Mouse (Mus musculus): Measurements from ENCODE around the gene Ap3b1. TPM values are rescaled to one million over a fixed set of nuclear protein-coding genes. Genes with fewer than 3 reads are reported as not detected.

The Ap3b1 gene
- polyA plus RNA-seq, 1 experiment from 2014 or later = 28.4 TPM

DNA sequence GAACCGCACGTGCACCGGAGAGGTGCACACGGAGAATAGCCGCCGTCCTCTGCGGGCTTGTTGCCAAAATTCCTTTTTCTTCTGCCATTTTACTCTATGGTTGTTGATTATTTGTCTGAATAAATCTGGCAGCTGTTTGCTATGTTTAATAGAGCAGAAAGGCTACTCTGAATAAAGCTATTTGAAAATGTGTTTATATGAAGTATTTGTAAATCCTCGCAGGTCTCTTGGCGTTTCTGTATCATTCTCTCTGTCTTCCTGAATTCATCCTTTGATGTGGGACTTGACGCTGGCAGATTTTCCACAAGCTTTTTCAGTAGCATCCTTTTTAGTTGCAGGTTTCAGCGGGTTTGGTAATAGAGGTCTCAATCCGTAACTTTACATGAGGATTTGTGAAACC lies 185.5 kb downstream of the Ap3b1 start:
- Histone ChIP-seq H3K27ac (replicated peaks; ENCODE audit: low read depth, low read length) (no peak overlapping the region), H3K36me3 (ENCODE audit: control insufficient read depth, insufficient read depth, low read length) (no peaks in the 10 kb centered on the region), H3K27me3 (ENCODE audit: control insufficient read depth, insufficient read depth, low read length) (peaks cover 7% of the 10 kb centered on the region; the same call in 1 of the 2 replicates), H3K4me1 (ENCODE audit: control insufficient read depth, insufficient read depth, low read length) (peaks cover 7% of the 10 kb centered on the region), H3K4me3 (replicated peaks; ENCODE audit: low read depth, low read length) (no peak overlapping the region), H3K4me2 (ENCODE audit: low read length) (no peak overlapping the region), H3K9me3 (ENCODE audit: control insufficient read depth, low read length) (no peaks in the 10 kb centered on the region), H3K9ac (replicated peaks; ENCODE audit: low read length) (no peak overlapping the region)
- WGBS = 64% methylated on average over 12 of the region's 12 CpGs
- ATAC-seq (ENCODE audit: low FRiP score, low TSS enrichment) (no peak), DNase-seq (no peak)

DNA sequence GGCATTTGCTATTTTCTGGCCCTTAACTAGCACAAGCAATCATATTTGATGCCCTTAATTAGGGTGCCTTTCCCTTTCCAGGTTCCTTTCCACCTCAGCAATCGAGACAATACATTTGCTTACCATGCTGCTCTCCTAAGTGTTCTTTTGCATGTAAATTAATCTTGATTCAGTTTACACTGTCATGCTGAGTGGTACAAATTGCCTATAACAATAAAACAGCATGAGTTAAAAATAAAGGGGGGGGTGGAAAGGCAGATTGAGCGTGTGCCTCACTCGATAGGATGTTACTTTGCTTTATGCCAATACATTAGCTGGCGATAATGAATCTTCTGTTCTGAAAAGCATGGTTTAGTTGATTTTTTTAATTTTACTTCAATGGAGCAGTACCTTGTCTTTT lies 187.0 kb downstream of the Ap3b1 start:
- Histone ChIP-seq H3K27me3 (ENCODE audit: control insufficient read depth, insufficient read depth, low read length) (peaks cover 7% of the 10 kb centered on the region; the same call in 1 of the 2 replicates), H3K4me1 (ENCODE audit: control insufficient read depth, insufficient read depth, low read length) (peaks cover 11% of the 10 kb centered on the region), H3K36me3 (ENCODE audit: control insufficient read depth, insufficient read depth, low read length) (no peaks in the 10 kb centered on the region), H3K27ac (replicated peaks; ENCODE audit: low read depth, low read length) (no peak overlapping the region), H3K9ac (replicated peaks; ENCODE audit: low read length) (no peak overlapping the region), H3K4me2 (ENCODE audit: low read length) (no peak overlapping the region), H3K4me3 (replicated peaks; ENCODE audit: low read depth, low read length) (no peak overlapping the region), H3K9me3 (ENCODE audit: control insufficient read depth, low read length) (no peaks in the 10 kb centered on the region)
- ATAC-seq (ENCODE audit: low FRiP score, low TSS enrichment) = no peak
- DNase-seq = no peak
- 22% methylated on average over 4 of the region's 4 CpGs for WGBS

DNA sequence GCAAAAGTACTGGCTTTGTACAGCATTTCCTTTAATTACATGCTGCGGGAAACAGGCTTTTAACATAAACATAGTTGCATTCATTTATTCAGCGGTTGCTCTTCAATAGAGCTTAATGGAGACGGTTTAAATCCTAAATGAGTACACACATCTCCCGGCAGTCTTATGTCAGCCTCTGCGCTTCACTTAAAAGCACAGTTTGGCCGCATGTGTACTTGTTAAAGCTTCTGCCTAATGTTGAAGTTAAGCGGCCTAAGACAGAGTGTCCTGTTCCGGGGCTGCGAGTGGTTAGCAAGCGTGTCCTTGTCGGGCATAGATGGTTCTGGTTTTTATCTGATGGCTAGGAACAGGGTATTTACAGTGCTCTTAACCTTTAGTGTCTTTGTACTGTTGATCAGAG lies 187.5 kb downstream of the Ap3b1 start:
- Histone ChIP-seq H3K4me3 (replicated peaks; ENCODE audit: low read depth, low read length) (no peak overlapping the region), H3K4me1 (ENCODE audit: control insufficient read depth, insufficient read depth, low read length) (peaks cover 11% of the 10 kb centered on the region), H3K9ac (replicated peaks; ENCODE audit: low read length) (no peak overlapping the region), H3K27me3 (ENCODE audit: control insufficient read depth, insufficient read depth, low read length) (peaks cover 7% of the 10 kb centered on the region; the same call in 1 of the 2 replicates), H3K4me2 (ENCODE audit: low read length) (no peak overlapping the region), H3K27ac (replicated peaks; ENCODE audit: low read depth, low read length) (no peak overlapping the region), H3K9me3 (ENCODE audit: control insufficient read depth, low read length) (no peaks in the 10 kb centered on the region), H3K36me3 (ENCODE audit: control insufficient read depth, insufficient read depth, low read length) (no peaks in the 10 kb centered on the region)
- 35% methylated on average over 11 of the region's 11 CpGs for WGBS
- DNase-seq (peak; percentile 39), ATAC-seq (ENCODE audit: low FRiP score, low TSS enrichment) (no peak)

DNA sequence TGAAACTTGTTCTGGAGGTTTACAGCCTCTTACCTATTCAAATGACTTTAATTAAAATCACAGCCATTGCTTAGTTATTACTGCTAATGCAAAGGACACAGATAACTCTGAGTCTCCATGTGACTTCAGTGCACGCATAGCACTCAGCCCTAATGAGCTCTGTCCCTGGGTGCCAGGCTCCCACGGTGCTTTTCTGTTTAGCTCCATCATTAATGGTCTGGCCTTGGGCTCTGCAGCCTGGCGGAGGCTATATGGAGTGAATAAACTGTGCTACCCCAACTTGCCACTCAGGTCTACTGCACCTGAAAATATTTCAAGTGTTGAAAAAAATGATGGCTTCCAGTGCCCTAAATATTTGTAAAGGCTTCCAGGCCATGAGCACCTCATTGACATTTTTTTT lies 190.8 kb downstream of the Ap3b1 start:
- no peak overlapping the region for H3K4me2 ChIP-seq (ENCODE audit: low read length)
- H3K27ac ChIP-seq (replicated peaks; ENCODE audit: low read depth, low read length) = no peak overlapping the region
- peaks cover 11% of the 10 kb centered on the region for H3K4me1 ChIP-seq (ENCODE audit: control insufficient read depth, insufficient read depth, low read length)
- no peaks in the 10 kb centered on the region for H3K9me3 ChIP-seq (ENCODE audit: control insufficient read depth, low read length)
- no peak overlapping the region for H3K9ac ChIP-seq (replicated peaks; ENCODE audit: low read length)
- H3K4me3 ChIP-seq (replicated peaks; ENCODE audit: low read depth, low read length) = no peak overlapping the region
- H3K27me3 ChIP-seq (ENCODE audit: control insufficient read depth, insufficient read depth, low read length) = peaks cover 7% of the 10 kb centered on the region; the same call in 1 of the 2 replicates
- no peaks in the 10 kb centered on the region for H3K36me3 ChIP-seq (ENCODE audit: control insufficient read depth, insufficient read depth, low read length)
- ATAC-seq (ENCODE audit: low FRiP score, low TSS enrichment) = no peak
- WGBS = 45% methylated on average over 3 of the region's 3 CpGs
- DNase-seq = peak; percentile 48

DNA sequence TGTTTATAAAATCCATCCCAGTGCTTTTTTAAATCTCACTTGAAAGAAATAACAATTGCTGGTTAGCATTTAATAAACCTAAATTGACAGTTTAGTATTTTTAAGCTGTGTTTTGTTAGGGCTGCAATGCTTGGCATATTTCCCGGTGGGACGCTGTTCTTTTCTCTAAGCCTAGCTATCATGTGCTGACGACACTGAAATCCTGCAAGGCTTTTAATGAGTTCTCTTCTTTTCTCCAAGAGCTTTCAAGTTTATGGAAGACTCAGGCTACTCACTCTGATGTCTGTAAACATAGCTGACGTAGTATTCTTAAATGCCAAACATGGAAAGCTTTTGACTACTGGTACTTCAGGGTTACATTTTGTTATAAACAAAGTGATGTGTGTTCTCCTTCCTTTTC lies 191.3 kb downstream of the Ap3b1 start:
- H3K4me2 ChIP-seq (ENCODE audit: low read length) = no peak overlapping the region
- peaks cover 11% of the 10 kb centered on the region for H3K4me1 ChIP-seq (ENCODE audit: control insufficient read depth, insufficient read depth, low read length)
- no peak overlapping the region for H3K9ac ChIP-seq (replicated peaks; ENCODE audit: low read length)
- H3K27ac ChIP-seq (replicated peaks; ENCODE audit: low read depth, low read length) = no peak overlapping the region
- H3K9me3 ChIP-seq (ENCODE audit: control insufficient read depth, low read length) = no peaks in the 10 kb centered on the region
- no peak overlapping the region for H3K4me3 ChIP-seq (replicated peaks; ENCODE audit: low read depth, low read length)
- 56% methylated on average over 4 of the region's 4 CpGs for WGBS
- DNase-seq = no peak
- H3K27me3 ChIP-seq (ENCODE audit: control insufficient read depth, insufficient read depth, low read length) = peaks cover 7% of the 10 kb centered on the region; the same call in 1 of the 2 replicates
- no peak for ATAC-seq (ENCODE audit: low FRiP score, low TSS enrichment)
- no peaks in the 10 kb centered on the region for H3K36me3 ChIP-seq (ENCODE audit: control insufficient read depth, insufficient read depth, low read length)

DNA sequence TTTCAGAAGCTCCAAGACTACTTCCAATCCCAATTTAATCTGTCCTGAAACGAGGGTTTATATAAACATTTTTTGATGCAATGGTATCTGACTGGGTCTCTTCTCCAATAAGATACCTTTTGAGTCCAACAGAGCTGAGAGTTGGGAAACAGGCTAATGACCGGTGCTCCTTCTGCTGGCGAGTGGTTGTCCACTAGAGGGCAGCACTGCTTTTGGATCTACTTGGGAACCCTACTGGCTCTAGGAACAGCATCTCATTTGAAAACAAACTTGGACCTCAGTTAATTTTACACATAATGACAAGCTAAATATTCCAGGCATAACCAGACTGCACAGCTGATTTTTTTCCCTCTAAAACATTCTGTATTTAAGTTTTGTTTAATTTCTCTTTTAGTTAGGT lies 201.3 kb downstream of the Ap3b1 start:
- Histone ChIP-seq H3K27me3 (ENCODE audit: control insufficient read depth, insufficient read depth, low read length) (peaks cover 31% of the 10 kb centered on the region), H3K36me3 (ENCODE audit: control insufficient read depth, insufficient read depth, low read length) (no peaks in the 10 kb centered on the region), H3K27ac (replicated peaks; ENCODE audit: low read depth, low read length) (no peak overlapping the region), H3K4me3 (replicated peaks; ENCODE audit: low read depth, low read length) (no peak overlapping the region), H3K9me3 (ENCODE audit: control insufficient read depth, low read length) (no peaks in the 10 kb centered on the region), H3K4me2 (ENCODE audit: low read length) (no peak overlapping the region), H3K4me1 (ENCODE audit: control insufficient read depth, insufficient read depth, low read length) (peaks cover 15% of the 10 kb centered on the region), H3K9ac (replicated peaks; ENCODE audit: low read length) (no peak overlapping the region)
- under 1% methylated on average over 3 of the region's 3 CpGs for WGBS
- DNase-seq = peak; percentile 94
- ATAC-seq (ENCODE audit: low FRiP score, low TSS enrichment) = no peak

DNA sequence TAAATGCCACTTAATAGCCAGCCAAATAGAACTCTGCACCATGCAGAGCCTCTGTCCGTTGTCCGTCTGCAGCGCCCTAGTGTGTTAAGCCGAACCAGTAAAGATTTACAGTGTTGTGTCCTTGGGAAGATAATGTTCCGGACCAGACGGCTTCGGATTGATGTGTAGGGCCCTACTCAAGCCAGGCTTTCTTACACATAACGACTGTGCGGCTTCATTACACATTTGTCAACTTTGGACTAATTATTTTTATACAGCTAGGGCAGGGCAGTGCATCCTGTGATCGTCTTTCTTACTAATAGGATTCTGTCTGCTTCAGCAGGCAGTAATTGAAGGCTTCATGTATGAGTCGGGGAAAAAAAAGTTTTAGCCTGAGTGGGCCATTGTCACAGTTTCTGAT lies 202.1 kb downstream of the Ap3b1 start:
- Histone ChIP-seq H3K9ac (replicated peaks; ENCODE audit: low read length) (no peak overlapping the region), H3K27ac (replicated peaks; ENCODE audit: low read depth, low read length) (no peak overlapping the region), H3K4me1 (ENCODE audit: control insufficient read depth, insufficient read depth, low read length) (peaks cover 18% of the 10 kb centered on the region), H3K4me2 (ENCODE audit: low read length) (no peak overlapping the region), H3K27me3 (ENCODE audit: control insufficient read depth, insufficient read depth, low read length) (peaks cover 36% of the 10 kb centered on the region), H3K9me3 (ENCODE audit: control insufficient read depth, low read length) (no peaks in the 10 kb centered on the region), H3K4me3 (replicated peaks; ENCODE audit: low read depth, low read length) (no peak overlapping the region), H3K36me3 (ENCODE audit: control insufficient read depth, insufficient read depth, low read length) (no peaks in the 10 kb centered on the region)
- DNase-seq (no peak), ATAC-seq (ENCODE audit: low FRiP score, low TSS enrichment) (no peak)
- WGBS = 56% methylated on average over 11 of the region's 11 CpGs

DNA sequence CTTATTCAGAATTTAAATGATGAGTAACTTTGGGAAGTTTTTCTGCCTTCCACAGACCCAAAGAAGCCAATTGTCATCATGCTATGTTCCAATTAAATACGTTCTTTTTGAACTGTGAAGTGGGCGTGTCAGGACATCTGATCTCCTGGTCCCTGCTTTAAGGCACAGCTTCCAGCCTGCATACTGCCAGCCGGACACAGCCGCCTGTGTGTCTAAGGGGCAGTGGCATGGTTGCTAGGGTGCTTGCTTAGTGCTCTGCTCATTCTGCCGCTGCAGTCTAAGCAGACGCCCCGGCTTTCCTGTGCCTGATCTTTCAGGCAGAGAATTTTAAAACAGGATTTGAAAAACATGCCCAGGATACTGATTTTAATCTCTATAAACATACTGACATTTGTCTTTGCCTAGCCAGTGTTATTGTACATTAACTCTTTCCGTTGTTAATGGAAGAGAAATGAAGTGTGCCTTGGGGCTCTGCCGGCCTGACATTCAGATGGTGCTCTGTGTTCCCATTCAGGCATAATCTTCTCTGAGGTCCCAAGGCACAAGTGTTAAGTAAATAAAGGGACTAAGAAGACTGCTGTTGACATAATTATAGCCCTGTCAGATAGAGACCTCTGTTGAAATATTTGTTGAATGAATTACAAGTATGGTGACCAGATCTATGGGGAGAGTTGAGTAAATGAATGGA lies 204.0 kb downstream of the Ap3b1 start:
- Histone ChIP-seq H3K4me3 (replicated peaks; ENCODE audit: low read depth, low read length) (no peak overlapping the region), H3K27ac (replicated peaks; ENCODE audit: low read depth, low read length) (no peak overlapping the region), H3K4me1 (ENCODE audit: control insufficient read depth, insufficient read depth, low read length) (peaks cover 18% of the 10 kb centered on the region), H3K9ac (replicated peaks; ENCODE audit: low read length) (no peak overlapping the region), H3K27me3 (ENCODE audit: control insufficient read depth, insufficient read depth, low read length) (peaks cover 45% of the 10 kb centered on the region), H3K9me3 (ENCODE audit: control insufficient read depth, low read length) (no peaks in the 10 kb centered on the region), H3K36me3 (ENCODE audit: control insufficient read depth, insufficient read depth, low read length) (no peaks in the 10 kb centered on the region), H3K4me2 (ENCODE audit: low read length) (no peak overlapping the region)
- peak; percentile 15; the same call in 1 of the 2 replicates for ATAC-seq (ENCODE audit: low FRiP score, low TSS enrichment)
- 10% methylated on average over 9 of the region's 9 CpGs for WGBS
- DNase-seq = peak; percentile 62

DNA sequence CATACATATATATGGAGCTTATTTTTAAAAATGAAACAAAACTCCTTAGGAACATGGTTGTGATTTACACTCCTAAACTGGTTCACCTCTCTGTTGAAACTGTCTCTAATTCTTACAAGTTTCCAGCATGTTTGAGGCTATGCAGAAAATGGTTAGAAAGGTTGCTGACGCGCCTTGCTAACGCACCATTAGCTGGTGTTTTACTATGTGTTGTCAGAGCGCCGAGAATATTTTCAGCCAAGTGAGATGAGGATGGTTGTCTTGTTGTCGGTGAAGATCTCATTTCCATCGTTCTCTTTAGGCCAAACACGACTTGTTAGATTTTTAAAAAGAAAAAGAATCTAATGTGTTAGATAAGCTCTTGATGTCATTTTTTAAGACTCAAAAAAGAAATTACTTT lies 205.1 kb downstream of the Ap3b1 start:
- ATAC-seq (ENCODE audit: low FRiP score, low TSS enrichment) = no peak
- H3K27me3 ChIP-seq (ENCODE audit: control insufficient read depth, insufficient read depth, low read length) = peaks cover 53% of the 10 kb centered on the region
- H3K9ac ChIP-seq (replicated peaks; ENCODE audit: low read length) = no peak overlapping the region
- H3K4me2 ChIP-seq (ENCODE audit: low read length) = no peak overlapping the region
- 65% methylated on average over 8 of the region's 8 CpGs for WGBS
- no peak for DNase-seq
- no peaks in the 10 kb centered on the region for H3K9me3 ChIP-seq (ENCODE audit: control insufficient read depth, low read length)
- no peak overlapping the region for H3K4me3 ChIP-seq (replicated peaks; ENCODE audit: low read depth, low read length)
- H3K36me3 ChIP-seq (ENCODE audit: control insufficient read depth, insufficient read depth, low read length) = no peaks in the 10 kb centered on the region
- H3K27ac ChIP-seq (replicated peaks; ENCODE audit: low read depth, low read length) = no peak overlapping the region
- peaks cover 18% of the 10 kb centered on the region for H3K4me1 ChIP-seq (ENCODE audit: control insufficient read depth, insufficient read depth, low read length)
